Mouse (Mus musculus): ENCODE results near the gene Cbarp.

- TF ChIP-seq CTCF (IDR thresholded peaks at IDR 0.05) (no peak), EP300 (IDR thresholded peaks at IDR 0.05) (no peak)
Observed at GRCm38 (mm10) chr10:80144159-80144558, 3.5 kb upstream of the Cbarp start.

Measured in lung, postnatal 0 days (tissue).